Mouse (Mus musculus) brown adipose tissue, adult 24 weeks (tissue): ENCODE data around the gene Dll4. TPM values are rescaled to one million over a fixed set of nuclear protein-coding genes. Genes with fewer than 3 reads are reported as not detected.

Source experiments
- H3K27ac ChIP-seq: fragments of 200-500 bp; replicated peaks from 2 replicates; pipeline ENCODE4 v1.5.1; 2012; ENCODE audit warnings: low read depth, mild to moderate bottlenecking, low read length
- H3K4me1 ChIP-seq: fragments of 200-500 bp; 2 replicates; pipeline ENCODE4 v1.6.1; 2012; ENCODE audit warnings: low read length, mixed read lengths; ENCODE audit not compliant: control insufficient read depth, insufficient read depth, insufficient read length
- H3K4me3 ChIP-seq: fragments of 200-500 bp; 2 replicates; pipeline ENCODE4 v1.5.1; 2012; ENCODE audit warnings: low read depth, mild to moderate bottlenecking, low read length, moderate library complexity; ENCODE audit not compliant: insufficient read depth
- polyA plus RNA-seq: library from polyadenylated mRNA; stranded (reverse); fragments of >200 nt; gene quantifications from 2 replicates; pipeline ENCODE4 v1.2.4, GENCODE M21; 2012; ENCODE audit not compliant: missing spikeins, insufficient read depth, insufficient read length

Gene Dll4
- polyA plus RNA-seq, 1 experiment, result 3.2 TPM

DNA sequence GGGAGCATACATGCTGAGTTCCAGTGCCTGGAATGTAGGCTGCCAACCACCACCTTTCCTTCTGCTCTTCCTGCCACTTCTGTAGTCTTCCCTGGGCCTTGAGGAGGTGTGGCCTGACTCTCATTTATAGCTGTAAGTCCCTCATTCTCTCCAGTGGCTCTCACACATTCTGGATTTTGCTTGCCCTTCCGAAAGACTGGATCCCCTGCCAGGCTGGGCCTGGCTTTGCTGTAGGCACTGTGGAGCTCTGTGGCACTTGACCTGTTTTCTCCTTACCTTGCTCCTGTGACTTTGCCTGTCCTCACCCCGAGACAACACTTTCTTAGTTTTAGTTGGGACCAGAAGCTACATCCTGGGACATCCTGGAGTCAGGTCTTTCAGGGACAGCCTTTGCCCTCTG is 26.7 kb upstream of the Dll4 start:
- Histone ChIP-seq H3K4me3 (no peak overlapping the region), H3K27ac (peak overlapping the region; percentile 97), H3K4me1 (peaks cover 31% of the 10 kb centered on the region)

DNA sequence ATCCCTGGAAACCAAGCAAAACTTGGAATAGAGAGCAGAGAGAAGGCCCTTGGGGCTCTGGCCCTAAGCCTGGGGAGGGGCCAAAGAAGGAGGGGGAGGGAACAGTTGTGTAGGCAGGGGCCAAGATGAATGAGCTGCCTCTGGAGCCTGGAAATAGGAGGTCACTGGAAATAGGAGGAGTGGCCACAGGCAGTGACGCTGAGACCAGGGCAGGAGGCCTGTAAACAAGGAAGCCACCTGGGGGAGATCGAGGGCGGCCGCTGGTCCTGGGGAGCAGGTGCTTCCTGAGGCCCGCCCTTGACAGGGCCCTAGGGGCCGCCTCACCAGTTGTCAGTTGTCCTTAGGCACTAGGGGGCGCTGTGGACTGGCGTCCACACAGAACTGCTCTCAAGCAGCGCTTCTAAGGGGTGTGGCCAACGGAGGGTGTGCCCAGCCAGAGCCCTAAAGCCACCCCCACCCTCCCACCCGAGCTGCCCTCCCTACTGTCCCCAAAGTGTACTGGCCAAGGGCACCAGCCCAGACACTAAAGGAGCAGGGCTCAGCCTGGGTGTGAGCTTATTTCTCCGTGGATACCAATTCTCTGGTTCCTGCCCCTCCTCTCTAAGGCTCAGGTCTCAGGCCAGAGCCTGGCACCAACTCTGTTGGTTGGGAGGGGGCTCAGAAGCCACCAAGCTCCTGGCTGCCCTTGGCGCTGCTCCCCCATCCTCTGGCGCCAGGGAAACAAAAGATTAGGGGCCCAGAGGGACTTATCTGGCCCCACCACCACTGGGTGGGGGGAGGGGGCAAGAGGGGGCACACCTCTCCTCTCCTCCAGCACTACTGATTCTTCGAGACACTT is 25.4 kb upstream of the Dll4 start:
- H3K27ac ChIP-seq, result peak overlapping the region; percentile 98
- H3K4me1 ChIP-seq, result peaks cover 35% of the 10 kb centered on the region
- H3K4me3 ChIP-seq, result peak overlapping the region; percentile 54

DNA sequence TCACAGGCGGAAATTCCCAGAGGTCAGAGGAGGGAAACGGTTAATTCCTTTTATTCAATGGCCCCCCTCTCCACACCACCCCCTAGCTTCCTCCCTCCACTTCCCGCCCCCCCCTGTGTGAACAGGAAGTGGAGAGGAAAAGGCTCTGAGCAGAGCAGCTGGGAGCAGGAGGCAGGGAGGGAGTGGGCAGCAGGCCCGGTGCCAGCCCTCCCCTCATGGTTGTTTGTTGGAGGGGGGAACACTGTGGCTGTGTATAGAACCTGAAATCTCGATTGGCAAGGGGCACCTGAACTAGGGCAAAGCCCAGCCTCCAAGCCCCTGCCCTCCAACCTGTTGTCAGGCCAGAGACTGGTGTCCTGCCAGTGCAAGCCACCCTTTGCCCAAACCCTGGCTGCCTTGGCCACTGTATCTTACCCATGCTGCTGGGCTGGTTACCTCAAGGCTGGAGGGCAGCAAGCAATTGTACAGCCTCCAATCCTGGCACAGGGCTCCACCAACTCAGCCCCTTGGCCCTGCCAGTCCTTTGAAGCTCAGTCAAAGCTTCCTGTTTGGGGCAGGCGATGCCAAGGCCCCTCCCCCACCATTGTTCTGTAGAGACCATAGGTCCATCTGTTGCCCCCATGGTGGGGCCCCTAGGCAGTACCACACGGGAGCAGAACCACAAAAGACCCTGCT is 24.6 kb upstream of the Dll4 start:
- Histone ChIP-seq H3K4me3 (no peak overlapping the region), H3K27ac (peak overlapping the region; percentile 98), H3K4me1 (peaks cover 38% of the 10 kb centered on the region)

DNA sequence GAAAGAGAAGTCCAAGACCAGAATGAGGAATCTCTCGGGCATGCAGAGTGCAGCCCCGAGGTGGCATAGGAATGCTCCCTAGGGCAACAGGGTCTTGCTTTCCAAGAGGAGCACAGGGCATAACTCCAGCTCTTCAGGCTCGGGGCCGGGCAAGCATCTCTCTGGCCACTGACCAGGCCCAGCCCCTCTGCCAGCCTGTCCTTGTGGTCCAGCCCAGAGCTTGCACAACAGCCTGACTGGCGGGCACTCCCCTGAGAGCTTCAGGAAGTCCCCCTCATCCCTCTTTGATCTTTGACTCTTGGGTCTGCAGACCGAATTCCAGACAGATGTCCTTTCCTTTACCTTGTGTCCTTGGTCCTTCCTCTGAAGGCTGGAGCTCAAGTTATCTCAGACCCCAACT is 22.7 kb upstream of the Dll4 start:
- H3K4me1 ChIP-seq, result peaks cover 38% of the 10 kb centered on the region
- H3K4me3 ChIP-seq, result no peak overlapping the region

DNA sequence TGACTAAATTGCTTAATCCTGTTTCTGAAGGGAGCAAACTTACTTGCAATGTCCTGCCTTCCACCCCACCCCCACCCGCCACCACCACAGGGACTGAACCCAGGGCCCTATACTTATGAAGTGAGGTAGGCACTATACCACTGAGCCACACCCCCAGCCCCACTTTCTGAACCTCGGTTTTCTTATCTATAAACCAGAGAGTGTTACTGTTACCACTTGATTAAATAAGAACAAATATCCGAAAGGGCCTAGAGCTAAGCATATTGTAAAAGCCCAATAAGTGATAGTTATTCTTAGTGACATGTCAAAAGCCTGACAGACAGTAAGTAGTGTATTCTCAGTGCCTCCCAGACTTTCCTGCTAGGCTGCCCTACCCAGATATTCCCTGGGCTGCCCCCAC is 21.2 kb upstream of the Dll4 start:
- H3K27ac ChIP-seq, result no peak overlapping the region
- H3K4me1 ChIP-seq, result peaks cover 30% of the 10 kb centered on the region
- H3K4me3 ChIP-seq, result no peak overlapping the region

More for the DNA sequence above, 22.7 kb upstream of the Dll4 start:
- H3K27ac ChIP-seq, result peak overlapping the region; percentile 23; the same call in 1 of the 2 replicates

DNA sequence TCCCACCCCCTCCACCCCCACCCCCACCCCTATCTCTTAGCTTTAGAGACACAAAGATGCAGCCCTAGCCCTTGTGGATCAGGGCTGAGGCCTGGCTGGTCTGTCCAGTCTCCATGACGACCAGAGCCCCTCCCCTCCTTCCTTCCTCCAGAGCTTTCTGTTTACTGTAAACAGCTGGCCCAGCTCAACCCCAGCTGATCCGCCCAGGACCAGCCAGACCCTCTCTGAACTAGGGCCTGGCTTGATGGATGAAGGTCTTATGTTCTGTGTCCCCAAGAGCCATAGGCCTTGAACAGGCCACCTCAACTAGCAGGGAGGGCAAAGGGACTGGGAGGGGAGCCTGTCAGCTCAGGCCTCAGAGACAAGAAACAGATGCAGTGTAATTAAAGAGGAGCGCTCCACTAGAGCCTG is 20.8 kb upstream of the Dll4 start:
- Histone ChIP-seq H3K4me3 (no peak overlapping the region), H3K27ac (peak overlapping the region; percentile 23; the same call in 1 of the 2 replicates)

DNA sequence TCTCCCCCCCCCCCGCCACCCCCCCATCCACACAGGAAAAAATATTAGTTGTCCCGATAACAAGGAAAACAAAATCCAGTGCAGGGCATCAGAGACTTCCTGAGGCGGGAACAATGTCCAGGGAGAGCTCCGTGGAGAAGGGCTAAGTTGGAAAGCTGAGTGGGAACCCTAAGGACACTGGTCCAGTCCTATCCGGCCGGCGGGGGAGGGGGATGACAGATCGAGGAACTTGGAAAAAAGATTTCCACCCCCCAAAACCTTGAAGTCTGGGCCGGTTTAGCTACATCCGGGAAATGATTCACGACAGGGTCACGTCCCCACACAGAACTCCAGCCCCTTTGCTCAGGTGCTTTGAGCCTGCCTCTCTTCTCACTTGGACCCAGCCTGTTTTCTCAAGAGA is 14.0 kb upstream of the Dll4 start:
- Histone ChIP-seq H3K4me1 (peaks cover 39% of the 10 kb centered on the region), H3K4me3 (no peak overlapping the region), H3K27ac (peak overlapping the region; percentile 65)

More for the DNA sequence above, 20.8 kb upstream of the Dll4 start:
- H3K4me1 ChIP-seq, result peaks cover 31% of the 10 kb centered on the region

DNA sequence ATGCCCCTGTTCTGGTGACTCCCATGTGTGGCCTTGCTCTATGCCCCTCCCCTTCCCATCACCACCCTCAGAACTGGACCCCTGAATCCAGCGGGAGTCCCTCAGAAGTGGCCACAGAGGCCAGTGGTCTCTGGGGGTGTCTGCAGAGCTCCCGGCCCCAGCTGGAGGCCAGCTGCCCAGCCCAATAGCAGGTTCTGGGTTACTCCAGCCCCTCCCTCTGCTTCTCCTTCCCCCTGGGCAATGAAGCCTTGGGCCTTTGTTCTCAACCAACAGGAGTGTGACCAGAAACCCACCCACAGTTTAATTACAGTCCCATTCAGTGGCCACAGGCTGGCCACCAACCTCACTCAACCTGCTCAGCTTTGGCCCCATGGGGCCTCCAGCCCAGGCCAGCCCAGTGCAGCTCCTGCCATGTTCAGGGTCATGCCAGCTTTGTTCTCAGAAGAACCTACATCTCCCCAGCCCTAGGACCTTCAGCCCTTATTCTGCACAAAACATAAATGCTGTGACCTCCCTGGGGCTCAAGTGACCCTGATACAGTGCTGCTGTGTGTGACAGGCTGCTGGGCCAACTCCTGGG is 13.1 kb upstream of the Dll4 start:
- H3K27ac ChIP-seq, result peak overlapping the region; percentile 65
- H3K4me1 ChIP-seq, result peaks cover 39% of the 10 kb centered on the region
- no peak overlapping the region for H3K4me3 ChIP-seq

DNA sequence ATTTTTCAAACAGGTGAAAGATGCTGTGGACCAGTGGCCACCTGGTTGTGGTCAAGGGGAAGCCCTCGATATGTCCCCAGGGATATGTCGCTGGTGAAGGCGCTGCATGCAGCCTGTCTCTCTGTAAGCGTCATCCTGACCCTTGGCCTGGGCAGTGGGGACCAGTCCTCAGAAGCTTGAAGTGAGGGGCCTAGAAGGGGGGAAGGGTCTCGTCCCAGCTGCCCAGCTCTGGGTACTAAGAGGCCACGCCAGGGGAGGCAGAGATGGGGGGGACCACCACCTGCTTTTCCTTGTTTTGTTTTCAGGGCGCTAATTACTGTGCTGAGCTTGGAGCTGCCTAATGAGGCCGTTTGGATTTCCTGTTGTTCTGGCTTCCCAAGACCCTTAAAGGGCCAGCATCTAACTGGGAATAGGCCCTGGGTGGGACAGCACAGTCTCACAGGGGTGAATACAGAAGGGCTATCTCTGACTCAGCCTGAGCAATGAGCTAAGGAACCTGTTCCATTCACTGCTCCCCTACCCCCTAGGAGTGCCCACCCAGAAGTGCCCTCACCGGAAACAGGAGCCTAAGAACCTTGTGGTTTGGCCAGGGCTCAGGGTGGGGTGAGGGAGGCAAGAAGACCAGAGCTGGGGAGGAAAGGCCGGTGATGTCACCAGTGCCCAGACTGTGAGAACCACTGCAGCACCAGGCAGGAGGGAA is 11.7 kb upstream of the Dll4 start:
- Histone ChIP-seq H3K27ac (peak overlapping the region; percentile 92), H3K4me1 (peaks cover 46% of the 10 kb centered on the region), H3K4me3 (peak overlapping the region; percentile 37)

DNA sequence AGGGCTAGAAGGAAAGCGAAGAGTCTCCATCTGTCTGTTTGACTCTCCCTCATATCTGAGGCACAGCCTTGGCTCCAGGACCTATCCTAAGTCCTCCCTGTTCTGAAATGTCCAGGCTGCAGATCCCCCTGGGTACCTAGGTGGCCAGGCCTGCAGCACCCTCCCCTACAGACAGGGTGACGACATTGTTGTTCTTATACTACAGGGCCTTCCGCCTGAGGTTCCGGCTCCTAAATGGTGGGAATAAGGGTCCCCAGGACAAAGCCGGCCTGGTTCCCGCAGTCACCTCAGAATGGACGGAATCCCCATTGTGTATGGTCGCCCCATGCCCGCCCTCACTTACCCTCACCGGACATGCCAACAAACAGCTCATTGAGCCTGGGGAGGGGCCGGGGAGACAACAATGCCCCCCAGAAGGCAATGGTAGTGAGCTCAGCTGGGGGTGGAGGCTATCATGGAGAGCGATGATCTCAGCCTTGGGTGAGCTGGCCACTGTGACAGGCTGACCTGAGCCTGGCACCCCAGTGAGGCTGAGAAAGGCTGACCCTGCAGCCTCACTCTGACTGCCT is 10.8 kb upstream of the Dll4 start:
- Histone ChIP-seq H3K4me1 (peaks cover 42% of the 10 kb centered on the region), H3K4me3 (no peak overlapping the region), H3K27ac (peak overlapping the region; percentile 92)

DNA sequence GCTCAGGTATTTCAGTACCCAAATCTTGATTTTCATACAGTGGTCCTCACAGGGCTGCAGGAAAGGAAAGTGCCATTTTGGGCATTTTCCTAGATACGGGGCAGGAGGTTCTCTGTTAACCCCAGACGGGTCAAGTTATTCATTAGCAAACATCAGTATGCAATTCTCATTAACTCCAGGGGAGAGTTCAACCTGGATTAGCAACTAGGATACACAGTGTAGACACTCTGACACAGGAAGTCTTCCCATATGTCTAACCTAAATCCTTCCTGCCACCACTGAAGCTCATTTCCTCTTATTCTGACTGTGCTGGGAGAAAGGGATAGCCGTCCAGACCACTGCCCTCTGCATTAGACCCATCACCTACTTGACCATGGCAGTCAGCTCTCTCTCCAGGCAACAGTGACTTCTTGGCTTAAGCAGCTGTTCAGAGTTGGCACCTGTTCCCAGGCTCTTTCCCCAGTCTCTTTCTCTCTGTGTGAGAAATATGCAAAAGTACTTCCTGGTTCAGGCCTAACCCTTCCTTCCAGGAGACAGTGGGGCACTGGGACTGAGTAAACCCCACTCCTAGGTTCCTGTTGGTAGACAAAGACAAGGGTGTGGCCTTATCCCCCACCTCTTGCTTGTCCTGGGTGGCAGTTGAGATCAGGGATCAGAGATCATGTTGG is 7.4 kb upstream of the Dll4 start:
- Histone ChIP-seq H3K4me3 (no peak overlapping the region), H3K27ac (peak overlapping the region; percentile 77), H3K4me1 (peaks cover 35% of the 10 kb centered on the region)

DNA sequence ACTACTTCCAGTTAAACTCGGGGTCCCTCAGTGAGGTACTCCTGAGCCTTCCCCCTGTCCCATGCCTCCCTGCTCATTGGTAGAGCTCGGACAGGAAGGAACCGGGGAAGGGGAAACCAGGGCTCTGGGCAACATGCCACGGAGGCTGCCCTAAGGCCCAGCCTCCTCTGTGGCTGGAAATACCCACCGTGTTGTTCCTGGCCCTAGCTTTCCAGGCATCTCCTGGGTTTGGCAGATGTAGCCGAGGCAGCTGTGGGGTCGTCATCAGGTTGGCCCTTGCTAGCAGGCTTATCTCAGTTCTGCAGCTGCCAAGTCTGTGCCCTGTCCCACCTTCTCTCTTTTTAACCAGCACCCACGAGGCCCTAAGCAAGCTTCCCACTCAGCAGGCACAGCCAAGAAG is 5.0 kb upstream of the Dll4 start:
- H3K4me3 ChIP-seq, result no peak overlapping the region
- no peak overlapping the region; the same call in 1 of the 2 replicates for H3K27ac ChIP-seq

DNA sequence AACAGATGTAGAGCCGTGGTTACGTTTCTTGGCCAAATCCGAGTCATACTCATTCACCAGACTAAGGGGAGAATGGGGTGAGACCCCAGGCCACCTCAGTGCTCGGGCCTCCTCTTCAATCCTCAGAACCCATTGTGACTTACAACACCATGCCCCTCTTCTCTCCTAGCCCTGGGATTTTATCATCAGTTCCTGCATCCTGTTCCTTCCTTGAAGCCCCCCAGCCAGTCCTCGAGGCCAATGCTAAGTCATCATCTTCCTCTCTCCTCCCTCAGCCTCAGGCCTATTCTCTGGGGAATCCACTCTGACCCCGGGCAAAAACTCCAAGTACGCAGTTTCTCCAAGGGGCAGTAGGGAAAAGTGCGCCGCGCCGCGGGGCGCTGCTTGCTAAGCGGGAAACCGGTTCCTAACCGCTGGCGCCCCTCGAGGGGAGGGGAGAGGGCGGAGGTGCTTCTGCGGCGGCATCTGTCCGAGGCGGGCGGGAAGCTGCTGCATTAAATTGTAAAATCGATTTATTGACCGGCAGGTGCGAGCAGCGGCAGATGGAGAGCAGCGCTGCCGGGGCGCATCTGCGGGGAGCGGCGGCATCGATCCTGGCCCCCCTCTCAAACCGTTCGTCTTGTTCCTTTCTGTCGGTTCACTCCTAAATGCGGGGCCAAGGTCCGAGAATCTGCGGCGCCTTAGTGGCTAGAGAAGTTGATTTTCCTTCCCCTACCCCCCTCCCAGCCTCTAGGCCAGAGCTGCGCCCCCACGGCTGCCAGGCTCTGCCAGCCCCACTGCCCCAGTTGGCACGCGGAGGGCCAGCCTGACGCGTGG is 3.6 kb upstream of the Dll4 start:
- H3K27ac ChIP-seq, result no peak overlapping the region
- H3K4me1 ChIP-seq, result peaks cover 23% of the 10 kb centered on the region
- peak overlapping the region; percentile 33 for H3K4me3 ChIP-seq

More for the DNA sequence above, 5.0 kb upstream of the Dll4 start:
- peaks cover 23% of the 10 kb centered on the region for H3K4me1 ChIP-seq
